Mouse (Mus musculus): ENCODE measurements around the gene Anxa6. TPM values are rescaled to one million over a fixed set of nuclear protein-coding genes. Genes with fewer than 3 reads are reported as not detected.

The Anxa6 gene
- total RNA-seq, 2 experiments from 2014 or later: 466 to 474 TPM

GRCm38 (mm10) chr11:55004970-55005502 lies 28.2 kb downstream of the Anxa6 start:
- DNase-seq (ENCODE audit: low spot score in 2 of 2): no peak

- DNase-seq (ENCODE audit: low spot score in 2 of 2): no peak
Measured at GRCm38 (mm10) chr11:54998708-54999107, 34.5 kb downstream of the Anxa6 start.

DNA sequence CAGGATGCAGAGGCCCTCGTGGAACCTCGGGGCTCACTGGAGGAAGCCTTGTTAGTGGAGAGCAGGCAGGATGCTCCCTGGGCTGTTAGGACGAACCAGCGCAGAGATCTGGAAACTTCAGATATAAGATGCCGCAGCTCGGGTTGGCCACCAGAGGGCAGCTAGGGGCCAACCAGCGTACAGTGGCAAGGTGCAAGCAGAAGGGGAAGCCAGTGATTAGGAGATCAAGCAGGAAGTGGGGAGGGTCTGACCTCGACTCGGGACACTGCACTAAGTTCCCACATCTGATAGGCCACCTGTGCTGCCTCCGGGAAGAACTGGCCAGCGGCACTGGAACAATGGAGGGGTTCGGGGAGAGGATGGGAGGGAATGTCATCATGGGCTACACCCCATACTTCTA lies 35.0 kb downstream of the Anxa6 start:
- DNase-seq (ENCODE audit: low spot score in 2 of 2): peak in 1 of 2 experiments; percentile 55

GRCm38 (mm10) chr11:54996176-54996575 lies 37.1 kb downstream of the Anxa6 start:
- DNase-seq (ENCODE audit: low spot score in 2 of 2): no peak

- no peak for DNase-seq (ENCODE audit: low spot score in 2 of 2)
Measured at GRCm38 (mm10) chr11:54989920-54990319, 43.3 kb downstream of the Anxa6 start.

DNA sequence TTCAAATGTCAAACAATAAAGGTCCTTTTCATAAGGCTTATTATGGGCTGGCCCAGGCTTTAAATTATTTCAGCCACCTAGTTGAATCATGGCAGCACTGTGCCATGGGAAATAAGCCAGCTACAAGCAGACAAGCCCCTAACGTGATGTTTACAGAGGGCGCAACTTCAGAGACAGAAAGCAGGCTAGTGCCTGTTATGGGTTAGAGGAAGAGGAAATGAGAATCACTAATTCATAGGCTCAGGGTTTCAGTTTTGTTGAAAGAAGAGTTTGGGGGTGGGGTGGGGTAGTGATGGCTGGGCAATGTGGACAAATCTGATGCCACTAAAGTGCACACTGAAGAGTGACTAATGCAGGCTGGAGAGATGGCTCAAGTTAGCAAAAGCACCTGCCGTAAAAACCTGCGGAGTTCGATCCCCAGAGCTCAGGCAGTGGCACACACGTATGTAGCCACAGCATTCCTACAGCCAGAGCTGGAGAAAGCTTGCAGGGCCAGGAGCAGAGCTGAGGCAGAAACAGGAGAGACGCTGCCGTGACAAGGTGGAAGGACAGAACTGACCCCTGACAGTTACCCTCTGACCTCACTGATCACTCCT lies 44.4 kb downstream of the Anxa6 start:
- no peak for DNase-seq (ENCODE audit: low spot score in 2 of 2)

DNA sequence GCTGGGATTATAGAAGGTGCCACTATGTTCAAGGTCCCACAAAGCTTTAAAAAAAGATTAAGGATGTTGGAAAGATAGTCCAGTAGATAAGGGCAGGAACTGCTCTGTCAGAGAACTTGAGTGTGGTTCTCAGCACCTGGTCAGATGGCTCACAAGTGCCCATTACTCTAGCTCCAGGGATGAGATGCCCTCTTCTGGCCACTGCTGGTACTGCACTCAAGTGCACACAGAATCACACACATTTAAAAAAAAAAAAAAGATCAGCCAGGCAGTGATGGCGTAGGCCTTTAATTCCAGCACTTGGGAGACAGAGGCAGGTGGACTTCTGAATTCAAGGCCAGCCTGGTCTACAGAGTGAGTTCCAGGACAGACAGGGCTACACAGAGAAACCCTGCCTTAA lies 45.3 kb downstream of the Anxa6 start:
- peak in 1 of 2 experiments; percentile 38 for DNase-seq (ENCODE audit: low spot score in 2 of 2)

- DNase-seq (ENCODE audit: low spot score in 2 of 2): no peak
Measured at GRCm38 (mm10) chr11:54985086-54985485, 48.2 kb downstream of the Anxa6 start.

DNA sequence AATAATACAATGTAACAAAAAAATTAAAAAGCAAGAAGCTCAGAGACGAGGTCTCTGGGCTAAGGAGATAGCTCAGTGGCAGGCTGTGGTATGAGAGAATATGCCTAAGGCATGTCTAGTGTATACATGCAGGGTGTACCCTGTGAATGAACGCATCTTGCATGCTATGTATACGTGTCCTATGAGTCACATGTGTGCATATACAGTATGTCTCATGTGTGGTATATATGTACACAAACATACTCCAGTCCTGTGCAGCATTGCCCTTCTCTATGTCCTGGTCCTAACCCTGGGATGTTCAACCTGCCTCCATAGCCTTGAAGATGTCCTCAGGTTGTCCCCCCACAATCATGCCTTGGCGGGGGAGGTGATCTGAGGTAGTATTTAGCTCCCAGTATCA lies 48.7 kb downstream of the Anxa6 start:
- no peak for DNase-seq (ENCODE audit: low spot score in 2 of 2)

DNA sequence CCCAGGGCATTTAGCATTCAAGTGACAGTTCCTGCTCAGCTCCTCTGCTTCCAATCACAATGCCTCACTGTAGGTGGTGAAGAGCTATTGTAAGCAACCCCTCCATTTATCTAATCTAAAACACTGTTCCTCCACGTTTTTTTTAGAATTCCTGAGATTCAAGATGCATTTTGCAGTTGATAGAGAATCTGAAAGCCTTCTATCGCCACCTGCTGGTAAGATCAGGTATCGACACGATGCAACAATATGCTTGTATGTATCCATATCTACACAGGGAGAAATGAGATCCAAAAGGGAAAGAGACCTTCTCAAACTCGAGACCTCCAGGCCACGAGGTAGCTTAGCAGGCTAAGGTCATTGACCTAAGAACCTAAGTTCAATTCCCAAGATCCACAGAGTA lies 49.2 kb downstream of the Anxa6 start:
- DNase-seq (ENCODE audit: low spot score in 2 of 2): peak; percentile 53 to 76

DNA sequence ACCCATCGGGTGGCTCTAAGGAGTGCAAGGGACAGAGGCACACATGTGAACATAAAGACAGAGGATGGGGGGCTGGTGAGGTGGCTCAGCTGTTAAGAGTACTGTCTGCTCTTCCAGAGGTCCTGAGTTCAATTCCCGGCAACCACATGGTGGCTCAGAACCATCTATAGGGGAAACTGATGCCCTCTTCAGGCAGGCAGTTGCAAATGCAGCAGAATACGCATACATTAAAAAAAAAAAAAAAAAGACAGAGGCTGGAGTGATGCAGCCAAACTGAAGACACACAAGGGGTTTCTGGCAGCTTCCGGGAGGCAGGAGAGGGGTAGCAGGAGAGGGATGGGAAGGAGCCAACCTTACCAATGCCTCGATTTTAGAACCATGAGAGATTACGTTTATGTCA lies 50.7 kb downstream of the Anxa6 start:
- no peak for DNase-seq (ENCODE audit: low spot score in 2 of 2)

GRCm38 (mm10) chr11:54981630-54982029 lies 51.6 kb downstream of the Anxa6 start:
- no peak for DNase-seq (ENCODE audit: low spot score in 2 of 2)

DNA sequence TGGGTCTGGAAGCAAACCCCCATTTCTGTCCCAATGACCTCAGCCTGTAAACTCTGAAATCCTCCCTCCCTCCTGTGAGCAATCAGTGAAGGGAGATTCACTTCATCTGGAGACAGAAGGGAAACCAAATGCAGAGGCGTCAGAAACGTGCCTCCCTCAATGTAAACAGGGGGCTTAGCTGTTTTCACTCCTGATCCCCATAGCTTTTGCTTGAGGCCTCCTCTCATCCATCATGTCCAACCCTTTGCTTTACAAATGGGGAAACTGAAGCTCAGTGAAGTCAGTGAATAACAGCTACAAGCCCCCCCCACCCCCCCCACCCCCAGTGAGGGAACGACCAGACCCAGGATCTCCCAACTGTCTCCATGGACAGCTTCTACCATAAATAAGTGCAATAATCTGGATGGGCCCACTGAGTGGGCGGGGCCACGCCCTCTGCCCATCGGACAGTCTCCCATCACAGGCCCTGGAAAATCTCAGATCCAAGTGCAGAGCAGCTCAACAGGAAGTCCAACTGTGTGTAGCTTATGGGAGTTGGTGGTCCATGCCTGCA lies 55.8 kb downstream of the Anxa6 start:
- no peak for DNase-seq (ENCODE audit: low spot score in 2 of 2)

GRCm38 (mm10) chr11:54976351-54976750 lies 56.9 kb downstream of the Anxa6 start:
- no peak for DNase-seq (ENCODE audit: low spot score in 2 of 2)

- no peak for DNase-seq (ENCODE audit: low spot score in 2 of 2)
Measured at GRCm38 (mm10) chr11:54975756-54976155, 57.5 kb downstream of the Anxa6 start.

- DNase-seq (ENCODE audit: low spot score in 2 of 2): no peak
Measured at GRCm38 (mm10) chr11:54975340-54975739, 57.9 kb downstream of the Anxa6 start.

- DNase-seq (ENCODE audit: low spot score in 2 of 2): no peak
Measured at GRCm38 (mm10) chr11:54974639-54975038, 58.6 kb downstream of the Anxa6 start.

DNA sequence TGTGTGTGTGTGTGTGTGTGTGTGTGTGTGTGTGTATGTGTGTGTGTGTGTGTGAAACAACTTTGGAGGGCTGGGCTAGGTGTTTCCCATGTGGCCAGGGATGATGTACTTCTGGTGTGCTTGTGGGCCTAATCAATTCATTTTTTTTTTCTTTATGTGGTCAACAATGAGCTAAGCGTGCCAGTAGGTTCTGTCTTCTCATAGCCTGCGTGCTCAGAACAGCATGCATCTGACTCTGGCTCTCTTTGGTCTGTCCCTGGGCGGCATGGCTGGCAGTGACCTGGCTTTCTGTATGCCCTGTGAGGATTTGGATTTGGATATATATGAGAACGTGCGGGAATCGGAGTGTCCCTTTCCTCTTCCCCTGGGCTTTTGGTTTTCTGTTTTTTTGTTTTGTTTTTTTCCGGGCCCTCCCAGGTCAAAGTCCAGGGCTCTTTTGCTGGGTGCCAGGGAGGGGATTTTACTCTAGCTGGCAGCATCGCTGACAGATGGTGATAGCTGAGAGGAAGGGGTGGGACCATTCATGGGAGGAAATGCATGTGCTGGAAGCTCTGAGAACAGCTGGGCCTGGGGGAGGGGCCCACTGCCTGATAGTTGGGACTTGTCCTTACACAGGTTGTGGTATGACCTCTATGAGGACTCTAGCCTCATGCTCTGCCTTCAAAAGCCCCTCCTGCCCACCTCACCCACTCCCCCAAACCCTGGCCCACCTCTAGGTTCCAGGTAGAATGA lies 59.6 kb downstream of the Anxa6 start:
- DNase-seq (ENCODE audit: low spot score in 2 of 2): peak in 1 of 2 experiments; percentile 68

- no peak for DNase-seq (ENCODE audit: low spot score in 2 of 2)
Measured at GRCm38 (mm10) chr11:54972789-54973188, 60.5 kb downstream of the Anxa6 start.

GRCm38 (mm10) chr11:54972049-54972723 lies 61.1 kb downstream of the Anxa6 start:
- DNase-seq (ENCODE audit: low spot score in 2 of 2): no peak

DNA sequence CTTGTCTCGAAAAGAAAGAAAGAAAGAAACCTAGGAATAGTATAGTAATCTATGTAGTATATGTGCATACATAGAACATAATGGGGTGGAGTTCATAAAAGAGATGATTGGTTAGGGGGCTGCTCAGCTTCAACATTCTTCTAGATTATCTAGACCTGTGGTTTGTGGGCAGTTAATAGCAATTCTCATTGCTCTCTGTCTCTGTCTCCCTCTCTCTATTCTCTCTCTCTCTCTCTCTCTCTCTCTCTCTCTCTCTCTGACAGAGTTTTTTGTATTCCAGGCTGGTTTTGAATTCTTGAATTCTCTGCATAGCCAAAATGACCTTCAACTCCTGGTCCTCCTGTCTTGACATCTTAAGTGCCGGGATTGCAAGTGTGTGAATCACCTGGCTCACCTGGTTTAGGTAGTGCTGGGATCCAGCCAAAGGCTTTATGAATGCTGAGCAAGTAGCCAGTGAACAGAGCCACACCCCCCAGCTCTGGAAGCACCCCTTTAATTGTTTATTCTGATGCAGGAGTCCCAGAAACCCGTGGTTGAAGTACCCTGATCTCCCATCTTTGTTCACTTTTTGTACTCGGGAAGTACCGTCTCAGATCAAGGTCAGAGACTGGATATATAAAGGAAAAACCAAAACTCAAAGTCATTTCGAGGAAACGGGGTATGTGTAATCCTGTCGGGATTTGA lies 61.7 kb downstream of the Anxa6 start:
- no peak for DNase-seq (ENCODE audit: low spot score in 2 of 2)
